Mouse (Mus musculus) testis, adult 2 months (tissue): ENCODE measurements around the gene Tgfb1i1. TPM values are rescaled to one million over a fixed set of nuclear protein-coding genes. Genes with fewer than 3 reads are reported as not detected.
A peak's percentile ranks its signal among the peaks of the same experiment; 100 is the strongest.

Source experiments
- H3K27ac ChIP-seq: fragments of 200-500 bp; 2 replicates; pipeline ENCODE4 v1.5.1; 2012; ENCODE audit warnings: low read depth, low read length; ENCODE audit not compliant: control insufficient read depth, insufficient read depth
- H3K27me3 ChIP-seq: fragments of 200-500 bp; 2 replicates; pipeline ENCODE4 v1.6.1; 2012; ENCODE audit warnings: mild to moderate bottlenecking, low read length, moderate library complexity; ENCODE audit not compliant: control insufficient read depth, insufficient read depth
- H3K36me3 ChIP-seq: fragments of 200-500 bp; 2 replicates; pipeline ENCODE4 v1.6.1; 2012; ENCODE audit warnings: mild to moderate bottlenecking, low read length; ENCODE audit not compliant: control insufficient read depth, insufficient read depth
- H3K4me1 ChIP-seq: fragments of 200-500 bp; 2 replicates; pipeline ENCODE4 v1.6.1; 2012; ENCODE audit warnings: low read length; ENCODE audit not compliant: control insufficient read depth, insufficient read depth
- H3K4me3 ChIP-seq: fragments of 200-500 bp; 2 replicates; pipeline ENCODE4 v1.5.1; 2012; ENCODE audit warnings: low read depth, mild to moderate bottlenecking, low read length, moderate library complexity, mixed read lengths; ENCODE audit not compliant: control insufficient read depth
- CTCF ChIP-seq: fragments of 200-500 bp; IDR thresholded peaks from 2 replicates; pipeline ENCODE4 v1.5.1; 2012; ENCODE audit warnings: low read depth, mild to moderate bottlenecking, inconsistent platforms, low read length, moderate library complexity; ENCODE audit not compliant: control insufficient read depth, insufficient read depth, insufficient replicate concordance
- POLR2A ChIP-seq: fragments of 200-500 bp; IDR thresholded peaks from 2 replicates; pipeline ENCODE4 v1.6.1; 2012; ENCODE audit warnings: low read depth, mild to moderate bottlenecking, inconsistent platforms, low read length, moderate library complexity; ENCODE audit not compliant: control insufficient read depth
- polyA plus RNA-seq: library from polyadenylated mRNA; depleted of rRNA; stranded (reverse); fragments of >200 nt; gene quantifications from 2 replicates; pipeline ENCODE4 v1.2.3, GENCODE M21; 2012

Tgfb1i1 gene
- polyA plus RNA-seq, 1 experiment: 3.7 TPM

DNA sequence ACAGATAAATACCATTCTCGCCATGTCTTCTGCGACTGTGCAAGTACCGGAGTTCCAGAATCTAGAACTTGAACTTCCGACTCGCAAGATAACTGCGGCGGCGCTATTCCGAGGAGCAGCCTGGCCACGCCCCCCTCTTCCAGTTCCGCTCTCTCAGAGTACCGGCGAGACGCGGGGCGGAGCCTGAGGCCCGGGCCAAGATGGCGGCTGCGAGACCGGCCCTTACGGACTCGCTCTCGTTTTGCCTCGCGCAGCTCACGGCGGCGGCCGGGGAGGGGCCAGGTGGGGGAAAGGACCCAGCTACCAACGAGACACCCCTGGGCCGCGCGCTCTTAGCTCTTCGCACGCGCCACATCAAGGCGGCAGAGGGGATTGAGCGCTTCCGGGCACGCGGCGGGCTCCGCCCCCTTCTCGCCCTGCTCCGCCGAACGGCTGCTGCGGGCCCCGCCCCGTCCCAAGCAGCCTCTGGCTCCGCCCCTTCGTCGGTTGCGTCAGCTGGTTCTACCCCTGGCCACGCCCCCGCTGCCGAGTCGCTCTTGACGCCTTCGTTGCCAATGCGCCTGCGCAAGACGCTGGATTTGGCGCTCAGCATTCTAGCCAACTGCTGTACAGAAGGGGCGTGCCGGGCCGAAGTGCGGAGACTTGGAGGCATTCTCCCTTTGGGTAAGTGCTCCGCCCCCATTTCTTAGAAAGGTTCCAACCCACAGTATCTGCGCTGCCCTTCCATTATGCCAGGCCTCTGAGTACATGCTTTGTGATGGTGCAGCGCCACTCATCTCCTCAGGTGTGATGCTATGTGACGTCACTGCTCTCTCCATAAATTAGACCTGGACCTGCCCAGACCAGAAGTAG is 8.5 kb upstream of the Tgfb1i1 start, which contains the start of gene 9130023H24Rik:
Gene 9130023H24Rik (minus strand): TSS at position 105 of the 852 bp plus-strand sequence.
- peaks cover 4% of the 10 kb centered on the region for H3K4me1 ChIP-seq
- no peaks in the 10 kb centered on the region for H3K27me3 ChIP-seq
- no peaks in the 10 kb centered on the region for H3K36me3 ChIP-seq
- peak within 1 kb of the TSS; percentile 97 for H3K27ac ChIP-seq
- TF ChIP-seq CTCF (no peak), POLR2A (peak; percentile 66)
- peak within 1 kb of the TSS; percentile 86 for H3K4me3 ChIP-seq

DNA sequence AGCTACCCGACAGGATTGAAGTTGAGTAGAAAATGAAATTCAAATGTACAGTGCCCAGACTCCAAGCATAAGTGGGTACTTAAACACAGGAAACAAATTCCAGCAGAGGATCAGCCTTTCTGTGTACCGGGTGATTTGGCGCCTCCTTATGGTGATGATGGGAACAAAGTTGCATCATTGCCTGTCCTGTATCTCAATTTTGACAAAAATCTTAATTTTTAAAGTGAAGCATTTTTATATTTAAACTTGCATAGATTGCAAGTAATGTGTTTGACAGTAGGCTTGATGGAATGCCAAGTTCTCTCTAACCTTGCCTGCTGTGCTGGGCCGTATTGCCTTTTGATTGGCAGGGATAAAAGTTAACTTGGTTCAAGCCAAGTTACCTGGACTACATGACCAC is 7.6 kb upstream of the Tgfb1i1 start:
- Histone ChIP-seq H3K4me3 (peak overlapping the region; percentile 50; the same call in 1 of the 2 replicates), H3K36me3 (no peaks in the 10 kb centered on the region)
- no peak for TF ChIP-seq POLR2A
- TF ChIP-seq CTCF: no peak

DNA sequence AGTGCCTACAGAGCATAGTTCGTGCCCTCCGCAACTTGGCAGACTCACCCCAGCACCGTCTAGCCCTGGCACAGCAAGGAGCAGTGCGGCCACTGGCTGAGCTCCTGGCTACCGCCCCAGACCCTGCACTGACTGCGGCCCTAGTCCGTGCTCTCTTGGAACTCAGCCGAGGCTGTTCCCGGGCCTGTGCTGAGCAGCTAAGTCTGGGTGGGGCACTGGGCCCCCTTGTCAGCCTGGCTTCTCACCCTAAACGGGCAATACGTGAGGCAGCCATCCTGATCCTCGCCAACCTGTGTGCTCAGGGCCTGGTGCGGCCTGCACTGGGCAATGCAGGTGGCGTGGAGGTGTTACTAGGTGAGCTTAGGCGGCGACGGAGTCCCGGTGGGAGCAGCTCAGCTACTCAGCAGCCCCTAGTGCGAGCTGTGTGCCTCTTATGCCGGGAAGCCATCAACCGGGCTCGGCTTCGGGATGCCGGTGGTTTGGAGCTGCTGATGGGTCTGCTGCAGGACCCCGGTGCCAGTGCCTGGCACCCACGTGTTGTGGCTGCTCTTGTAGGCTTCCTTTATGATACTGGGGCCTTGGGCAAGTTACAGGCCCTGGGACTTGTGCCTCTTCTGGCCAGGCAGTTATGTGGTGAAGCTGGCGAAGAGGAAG is 6.4 kb upstream of the Tgfb1i1 start:
- Histone ChIP-seq H3K36me3 (no peaks in the 10 kb centered on the region), H3K27ac (no peak overlapping the region), H3K4me1 (peaks cover 4% of the 10 kb centered on the region), H3K27me3 (no peaks in the 10 kb centered on the region), H3K4me3 (peak overlapping the region; percentile 55)
- TF ChIP-seq CTCF: no peak

More for the DNA sequence above, 7.6 kb upstream of the Tgfb1i1 start:
- Histone ChIP-seq H3K4me1 (peaks cover 4% of the 10 kb centered on the region), H3K27ac (no peak overlapping the region), H3K27me3 (no peaks in the 10 kb centered on the region)

DNA sequence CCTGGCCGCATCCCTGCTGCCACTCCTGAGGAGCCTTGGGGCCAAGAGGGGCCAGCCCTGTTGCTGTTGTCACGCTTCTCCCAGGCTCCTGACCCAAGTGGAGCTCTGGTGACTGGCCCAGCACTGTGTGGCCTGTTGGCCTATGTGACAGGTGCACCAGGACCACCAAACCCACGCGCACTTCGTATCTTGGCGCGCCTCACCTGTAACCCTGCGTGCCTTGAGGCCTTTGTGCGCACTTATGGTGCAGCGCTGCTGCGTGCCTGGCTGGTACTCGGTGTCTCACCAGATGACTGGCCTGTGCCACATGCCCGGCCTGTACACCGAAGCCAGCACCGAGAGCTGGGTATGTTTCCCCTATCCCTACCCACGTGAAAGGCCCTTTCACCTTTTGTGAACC is 4.3 kb upstream of the Tgfb1i1 start:
- H3K27ac ChIP-seq: no peak overlapping the region
- H3K4me1 ChIP-seq: no peaks in the 10 kb centered on the region; the same call in none of the 2 replicates
- H3K27me3 ChIP-seq: no peaks in the 10 kb centered on the region
- no peaks in the 10 kb centered on the region for H3K36me3 ChIP-seq
- no peak for TF ChIP-seq CTCF
- no peak for TF ChIP-seq POLR2A
- no peak overlapping the region for H3K4me3 ChIP-seq

DNA sequence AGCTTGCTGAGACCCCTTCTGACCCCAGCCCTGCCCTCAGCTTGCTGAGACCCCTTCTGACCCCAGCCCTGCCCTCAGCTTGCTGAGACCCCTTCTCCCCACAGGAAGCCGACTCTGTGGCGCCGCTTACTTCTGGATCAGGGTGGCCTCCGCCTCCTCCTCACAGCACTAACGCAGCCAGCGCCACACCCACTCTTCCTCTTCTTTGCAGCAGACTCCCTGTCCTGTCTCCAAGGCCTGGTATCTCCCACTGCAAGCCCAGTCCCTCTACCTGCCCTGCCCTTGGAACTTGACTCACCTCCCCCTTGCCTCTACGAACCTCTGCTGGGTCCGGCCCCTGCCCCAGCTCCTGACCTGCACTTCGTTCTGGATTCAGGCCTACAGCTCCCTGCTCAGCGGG is 2.7 kb upstream of the Tgfb1i1 start:
- H3K36me3 ChIP-seq: no peaks in the 10 kb centered on the region
- no peak overlapping the region for H3K27ac ChIP-seq

DNA sequence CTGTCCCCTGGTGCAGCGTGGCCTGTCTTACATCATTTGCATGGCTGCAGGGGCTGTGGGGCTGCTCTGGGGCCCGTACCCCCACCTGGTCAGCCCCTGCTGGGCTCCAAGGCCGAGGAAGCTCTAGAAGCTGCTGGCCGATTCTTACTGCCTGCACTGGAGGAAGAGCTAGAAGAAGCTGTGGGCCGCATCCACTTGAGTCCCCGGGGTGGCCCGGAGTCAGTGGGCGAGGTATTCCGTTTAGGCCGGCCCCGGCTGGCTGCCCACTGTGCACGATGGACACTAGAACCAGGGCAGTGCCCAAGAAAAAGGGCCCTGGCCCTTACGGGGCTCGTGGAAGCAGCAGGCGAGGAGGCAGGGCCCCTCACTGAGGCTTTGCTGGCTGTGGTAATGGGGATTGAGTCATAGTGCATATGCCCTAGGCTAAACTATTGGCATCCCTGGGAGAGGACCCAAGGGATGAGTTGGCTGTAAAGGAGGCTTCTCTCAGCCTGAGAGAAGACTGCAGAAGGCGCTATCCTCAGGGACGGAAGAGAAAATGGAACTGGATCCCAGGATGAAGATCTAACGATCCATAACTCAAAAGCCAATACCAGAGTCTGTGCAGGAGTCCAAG is 2.1 kb upstream of the Tgfb1i1 start:
- no peaks in the 10 kb centered on the region for H3K27me3 ChIP-seq
- H3K4me3 ChIP-seq: no peak overlapping the region
- H3K36me3 ChIP-seq: no peaks in the 10 kb centered on the region
- H3K27ac ChIP-seq: no peak overlapping the region
- H3K4me1 ChIP-seq: no peaks in the 10 kb centered on the region; the same call in none of the 2 replicates
- TF ChIP-seq CTCF (no peak), POLR2A (no peak)

More for the DNA sequence above, 2.7 kb upstream of the Tgfb1i1 start:
- Histone ChIP-seq H3K4me1 (no peaks in the 10 kb centered on the region; the same call in none of the 2 replicates), H3K27me3 (no peaks in the 10 kb centered on the region), H3K4me3 (no peak overlapping the region)
- TF ChIP-seq POLR2A (no peak), CTCF (no peak)

DNA sequence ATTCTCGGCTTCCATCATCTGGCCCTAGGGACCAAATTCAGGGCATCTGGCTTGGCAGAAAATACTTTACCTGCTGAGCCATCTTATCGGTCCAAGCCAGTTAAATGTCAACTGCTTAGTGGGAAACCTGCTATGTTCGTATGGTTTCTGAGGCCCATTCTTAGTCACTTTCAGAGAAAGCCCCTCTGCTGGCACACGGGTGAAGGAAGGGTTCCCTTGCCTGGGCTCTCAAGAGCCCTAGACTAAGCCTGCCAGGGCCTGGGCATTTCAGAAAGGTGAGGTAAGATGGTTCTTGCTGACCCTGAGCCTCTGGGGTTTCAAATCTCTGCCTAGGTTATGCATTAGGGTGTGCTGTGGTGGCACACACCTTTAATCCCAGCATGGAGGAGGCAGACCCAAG is 1.1 kb upstream of the Tgfb1i1 start:
- Histone ChIP-seq H3K4me3 (no peak overlapping the region), H3K27ac (no peak overlapping the region), H3K27me3 (no peaks in the 10 kb centered on the region), H3K4me1 (no peaks in the 10 kb centered on the region; the same call in none of the 2 replicates), H3K36me3 (no peaks in the 10 kb centered on the region)
- no peak for TF ChIP-seq CTCF
- no peak for TF ChIP-seq POLR2A
